Mouse (Mus musculus) adrenal gland, postnatal 36 days (tissue): ENCODE measurements around the gene Gm17490. TPM values are rescaled to one million over a fixed set of nuclear protein-coding genes. Genes with fewer than 3 reads are reported as not detected.
"Not testable (repeated sequence)": the region's sequence is repeated elsewhere in the genome, so short reads cannot be mapped to it uniquely, and the experiment has no call there.

Experiments used
- DNase-seq, 2 experiments: peaks; one replicate each; pipeline ENCODE4 v3.0.0; 2021; ENCODE audit warnings: mixed read lengths in 1 of 2
- total RNA-seq, 2 experiments: library from RNA; stranded (reverse); gene quantifications; 2 replicates each; pipeline ENCODE4 v1.2.3; 2021

Gene Gm17490
- total RNA-seq, 2 experiments from 2014 or later = not detected

GRCm38 (mm10) chr2:11623726-11624125 lies 2.3 kb downstream of the Gm17490 start:
- no peak for DNase-seq

DNA sequence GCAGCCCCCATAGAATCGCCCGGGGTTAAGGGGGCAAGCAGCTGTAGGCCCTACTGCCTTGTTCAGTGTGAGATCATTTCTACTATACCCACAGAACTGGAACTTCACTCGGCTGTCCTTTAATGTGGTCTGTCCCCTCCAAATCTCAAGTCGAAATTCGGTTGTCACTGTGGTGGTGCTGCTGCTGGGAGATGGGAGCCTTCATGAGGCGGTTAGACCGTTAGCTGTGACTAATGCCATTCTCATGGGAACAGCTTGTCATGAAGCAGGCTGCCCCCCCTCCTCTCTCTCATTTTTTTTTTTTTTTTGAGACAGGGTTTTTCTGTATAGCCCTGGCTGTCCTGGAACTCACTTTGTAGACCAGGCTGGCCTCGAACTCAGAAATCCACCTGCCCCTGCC lies 2.9 kb downstream of the Gm17490 start:
- DNase-seq = no peak

DNA sequence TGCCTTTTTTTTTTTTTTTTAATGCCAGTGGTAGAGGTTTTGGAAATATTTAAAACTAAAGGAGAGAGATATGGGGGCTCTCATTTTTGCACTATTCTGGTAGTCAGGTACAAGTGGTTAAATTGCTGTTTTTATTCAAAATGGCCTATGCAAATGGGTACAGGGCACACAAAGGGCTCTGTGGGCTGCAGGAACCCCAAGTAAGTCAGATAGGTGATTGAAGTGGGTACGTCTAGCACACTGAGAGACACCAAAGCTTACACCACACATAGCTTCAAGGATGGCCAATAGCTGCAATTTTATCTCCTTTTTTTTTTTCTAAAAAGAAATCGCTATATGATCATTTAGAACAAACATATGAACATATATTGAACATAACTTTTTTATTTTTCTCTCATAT lies 6.5 kb downstream of the Gm17490 start:
- no peak for DNase-seq

DNA sequence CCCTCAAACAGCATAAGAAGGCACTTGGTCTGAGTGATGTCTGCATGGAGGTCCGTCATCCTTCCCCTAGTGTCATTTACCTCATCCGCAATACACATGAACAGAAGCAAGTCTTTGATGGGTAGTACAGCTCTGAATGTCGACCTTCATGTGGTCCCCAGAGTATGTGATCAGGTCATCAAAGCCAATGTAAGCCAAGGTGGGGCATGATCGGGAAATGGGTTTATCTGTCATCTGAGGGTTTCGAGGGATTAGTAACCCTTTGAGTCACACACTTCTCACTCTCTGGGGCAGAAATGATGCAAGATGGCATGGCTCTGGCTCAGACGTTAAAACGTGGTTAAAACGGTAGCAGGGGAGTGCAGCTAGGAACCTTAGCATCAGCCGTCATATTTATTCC lies 9.2 kb downstream of the Gm17490 start:
- DNase-seq = no peak

- not testable (repeated sequence) for DNase-seq
These were observed 13.1 kb downstream of the Gm17490 start for GRCm38 (mm10) chr2:11612939-11613338.

- not testable (repeated sequence) for DNase-seq
These were observed 19.3 kb downstream of the Gm17490 start for GRCm38 (mm10) chr2:11606718-11607117.

DNA sequence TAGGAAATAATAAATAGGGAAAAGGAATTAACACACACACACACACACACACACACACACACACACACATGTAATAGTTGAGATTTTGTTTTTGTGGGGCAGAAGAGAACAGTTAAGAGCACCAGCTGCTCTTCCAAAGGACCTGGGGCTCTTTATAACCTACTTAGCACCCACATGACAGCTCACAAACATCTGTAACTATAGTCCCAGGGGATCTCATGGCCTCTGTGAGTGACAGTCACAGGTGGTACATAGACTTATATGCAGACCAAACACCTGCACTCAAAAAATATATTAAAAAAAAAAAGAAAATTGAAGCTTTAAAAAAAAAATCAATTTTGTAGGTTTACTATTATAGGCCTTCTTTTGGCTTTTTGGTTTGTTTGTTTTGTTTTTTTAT lies 21.2 kb downstream of the Gm17490 start:
- no peak for DNase-seq

GRCm38 (mm10) chr2:11604053-11604452 lies 22.0 kb downstream of the Gm17490 start, which contains the start of gene Rbm17:
Gene Rbm17, minus strand, starts transcription at chr2:11604153.
- no peak for DNase-seq

DNA sequence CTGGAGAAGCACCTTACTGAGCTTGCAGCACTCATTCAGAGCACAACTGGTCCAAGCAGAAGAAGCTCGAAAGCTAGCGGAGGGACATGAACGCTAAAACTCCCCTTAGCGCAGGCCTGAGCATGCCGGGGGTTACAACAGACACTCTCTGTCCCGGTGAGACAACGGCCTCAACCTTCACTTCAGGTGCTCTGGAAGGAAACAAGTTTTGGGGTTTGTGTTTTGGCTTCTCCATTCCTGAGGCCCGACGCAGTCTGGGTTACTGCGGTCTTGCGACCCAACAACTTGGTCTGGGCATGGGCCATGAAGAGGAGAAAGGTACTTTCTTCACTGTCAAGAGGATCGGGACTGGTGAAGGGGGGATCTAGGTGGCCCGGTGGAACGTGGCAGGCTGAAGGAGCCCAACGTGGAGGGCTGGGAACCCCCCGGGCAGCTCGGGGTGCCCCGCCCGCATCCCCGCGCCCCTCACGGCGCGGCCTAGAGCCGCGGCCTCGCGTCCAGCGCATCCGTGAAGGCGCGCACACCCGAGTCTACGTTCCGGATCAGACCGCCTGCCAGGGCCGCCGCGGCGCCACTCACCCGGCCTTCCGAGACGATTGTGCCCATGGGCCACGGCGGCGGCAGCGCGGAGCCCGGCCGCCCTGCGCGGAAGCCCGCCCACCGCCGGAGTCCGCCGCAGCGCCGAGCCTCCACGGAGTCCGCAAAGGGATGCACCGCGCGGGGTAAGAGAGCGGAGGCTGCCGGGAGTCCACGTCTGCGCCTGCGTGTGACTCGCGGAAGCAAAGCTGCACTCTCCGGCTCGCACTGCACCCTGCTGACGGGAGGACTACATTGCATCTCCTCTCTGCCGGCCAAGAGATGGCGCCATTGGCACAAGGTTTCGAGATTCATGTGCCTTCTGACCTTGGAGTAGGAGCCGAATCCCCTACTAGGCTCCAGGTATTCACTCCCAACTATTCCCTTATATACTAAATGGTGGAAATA lies 23.3 kb downstream of the Gm17490 start:
- DNase-seq = peak; percentile 96 to 97

GRCm38 (mm10) chr2:11601795-11602194 lies 24.3 kb downstream of the Gm17490 start:
- DNase-seq = no peak

GRCm38 (mm10) chr2:11597906-11598305 lies 28.2 kb downstream of the Gm17490 start:
- no peak for DNase-seq

DNA sequence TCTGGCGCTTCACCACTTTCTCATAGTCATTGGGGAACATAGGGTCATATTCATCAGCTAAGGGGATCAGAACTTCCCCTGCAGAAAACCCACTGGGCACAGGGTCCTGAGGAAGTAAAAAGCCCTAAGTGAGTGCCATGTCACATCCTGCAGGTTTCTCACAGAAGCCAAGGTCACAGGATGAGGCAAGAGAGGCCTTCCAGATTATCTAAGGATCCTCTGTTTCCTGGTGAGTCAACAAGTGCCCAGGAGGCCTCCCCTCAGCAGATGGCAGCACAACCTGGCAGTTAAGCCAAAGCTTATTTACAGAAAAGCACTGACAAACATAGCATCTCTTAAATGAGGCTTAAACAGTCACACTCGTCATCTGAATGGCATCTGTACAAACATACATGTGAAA lies 29.4 kb downstream of the Gm17490 start:
- peak; percentile 15 to 27 for DNase-seq

DNA sequence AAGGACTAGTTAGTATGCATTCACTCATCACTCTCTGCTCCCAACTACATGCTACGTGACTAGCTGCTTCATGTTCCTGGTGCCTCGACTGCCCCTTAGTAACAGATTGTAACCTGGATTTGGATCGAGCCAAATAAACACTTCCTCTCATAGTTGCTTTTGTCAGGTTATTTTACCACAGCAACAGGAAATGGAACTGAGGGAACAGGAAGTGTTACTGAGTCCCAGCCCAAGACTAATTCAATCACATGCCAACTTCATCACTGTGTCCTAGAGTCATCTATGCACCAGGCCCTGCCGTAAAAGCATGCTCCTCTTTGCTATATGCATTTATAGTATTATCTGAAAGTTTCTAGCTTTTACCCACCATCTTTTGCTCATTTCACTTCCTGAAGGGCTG lies 38.1 kb downstream of the Gm17490 start:
- DNase-seq = no peak

DNA sequence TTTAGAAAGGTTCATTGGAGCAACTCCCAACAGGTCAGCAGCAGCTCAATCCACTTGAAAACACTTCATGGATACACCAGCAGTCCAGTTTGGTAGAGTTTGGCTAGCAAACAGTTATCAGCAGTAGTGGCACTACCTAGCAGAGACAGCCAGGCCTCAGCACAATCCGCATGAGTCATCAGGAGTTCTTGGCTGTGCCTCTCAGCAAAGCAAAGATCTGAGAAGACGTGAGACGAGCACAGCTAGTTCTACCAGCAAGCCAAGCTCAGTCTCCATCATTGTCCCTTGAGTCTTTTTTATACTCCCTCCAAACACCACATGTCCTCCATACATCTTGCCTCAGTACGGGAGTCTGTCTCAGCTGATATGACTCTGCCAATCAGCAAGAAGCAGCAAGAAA lies 46.7 kb downstream of the Gm17490 start:
- DNase-seq = peak; percentile 16 to 32

DNA sequence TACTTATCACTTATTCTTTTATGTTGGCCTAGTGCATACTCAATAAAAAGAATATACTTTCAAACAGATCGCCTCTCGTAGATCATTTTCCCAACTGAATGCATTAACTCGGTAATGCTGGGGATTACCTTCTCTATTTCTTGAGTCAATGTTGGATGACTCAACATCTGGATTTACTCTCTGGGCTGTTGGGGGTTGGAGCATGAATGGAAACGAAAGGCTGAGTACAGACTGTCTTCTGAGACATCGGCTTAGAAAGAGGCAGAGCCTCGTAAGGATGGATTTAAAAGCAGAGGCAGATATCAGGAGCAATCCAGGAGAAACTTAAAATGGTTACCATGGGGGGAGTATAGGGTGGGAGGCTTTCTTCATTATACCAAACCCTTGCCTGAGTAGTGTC lies 47.9 kb downstream of the Gm17490 start:
- DNase-seq = no peak

Other genes starting within 250 kb of the Gm17490 start
- gene Pfkfb3, start 72.2 kb downstream of the Gm17490 start, total RNA-seq = 100 to 1,000 TPM in 1 of 2 experiments, 10 to 100 TPM in 1; 94.5 to 108 TPM
- gene Rbm17, start 22.1 kb downstream of the Gm17490 start, total RNA-seq = 100 to 1,000 TPM; 109 to 121 TPM
- under 1 TPM; 0.20 to 0.30 TPM for gene Il2ra, start 16.5 kb upstream of the Gm17490 start, total RNA-seq
- gene Il15ra, start 79.0 kb upstream of the Gm17490 start, total RNA-seq = 10 to 100 TPM; 20.1 to 20.3 TPM
- 10 to 100 TPM; 82.2 to 84.3 TPM for gene Fbh1, start 151.3 kb upstream of the Gm17490 start, total RNA-seq
- 10 to 100 TPM; 28.0 to 35.2 TPM for gene Ankrd16, start 151.6 kb upstream of the Gm17490 start, total RNA-seq